Mouse (Mus musculus): ENCODE results near the gene Per1. TPM values are rescaled to one million over a fixed set of nuclear protein-coding genes. Genes with fewer than 3 reads are reported as not detected.

The Per1 gene
- polyA plus RNA-seq, 1 experiment from 2014 or later, result 9.1 TPM

DNA sequence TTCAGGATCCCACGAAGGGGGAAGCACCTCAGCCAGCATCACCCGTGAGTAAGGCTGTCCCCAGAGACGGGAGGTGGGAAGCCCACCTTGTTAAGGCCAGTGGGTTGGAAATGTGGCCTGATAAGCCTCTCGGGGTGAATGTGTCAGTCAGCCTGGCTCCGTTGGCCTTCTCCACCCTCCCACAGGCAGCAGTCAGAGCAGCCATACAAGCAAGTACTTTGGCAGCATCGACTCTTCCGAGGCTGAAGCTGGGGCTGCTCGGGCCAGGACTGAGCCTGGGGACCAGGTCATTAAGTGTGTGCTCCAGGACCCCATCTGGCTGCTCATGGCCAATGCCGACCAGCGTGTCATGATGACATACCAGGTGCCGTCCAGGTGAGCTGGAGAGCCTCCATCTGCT lies 12.7 kb downstream of the Per1 start:
- H3K27me3 ChIP-seq (ENCODE audit: control insufficient read depth, insufficient read depth, low read length), result no peaks in the 10 kb centered on the region
- H3K4me2 ChIP-seq (ENCODE audit: low read depth, severe bottlenecking), result no peak overlapping the region
- WGBS, result 90% methylated on average over 11 of the region's 11 CpGs
- no peak overlapping the region for H3K9ac ChIP-seq (ENCODE audit: low read length)
- H3K36me3 ChIP-seq (ENCODE audit: control insufficient read depth, insufficient read depth, low read length), result peaks cover 19% of the 10 kb centered on the region; the same call in 1 of the 2 replicates
- H3K27ac ChIP-seq (replicated peaks; ENCODE audit: low read depth, low read length), result no peak overlapping the region
- ATAC-seq (ENCODE audit: insufficient number of reproducible peaks, low FRiP score, low TSS enrichment, low read depth) (no peak), DNase-seq (ENCODE audit: low spot score) (no peak)
- H3K4me3 ChIP-seq (ENCODE audit: low read depth, low read length), result no peak overlapping the region
- H3K9me3 ChIP-seq (ENCODE audit: control insufficient read depth, low read length), result no peaks in the 10 kb centered on the region
- H3K4me1 ChIP-seq (ENCODE audit: control insufficient read depth, insufficient read depth, low read length), result 0 out of 2 replicates have a peak, but pooled peaks cover 3% of the 10 kb centered on the region

DNA sequence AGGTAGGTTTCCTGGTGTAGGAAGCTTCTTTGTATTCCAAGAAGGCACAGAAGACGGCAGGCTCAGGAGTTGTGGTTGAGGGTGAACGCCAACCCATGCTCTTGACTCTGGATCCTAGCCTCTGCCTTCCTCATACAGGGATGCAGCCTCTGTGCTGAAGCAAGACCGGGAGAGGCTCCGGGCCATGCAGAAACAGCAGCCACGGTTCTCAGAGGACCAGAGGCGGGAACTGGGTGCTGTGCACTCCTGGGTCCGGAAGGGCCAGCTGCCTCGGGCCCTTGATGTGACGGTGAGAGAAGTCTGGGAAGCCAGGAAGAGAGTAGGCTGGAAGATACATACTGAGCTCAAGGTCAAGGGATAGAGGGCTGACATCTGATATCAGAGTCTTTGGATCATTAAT lies 13.2 kb downstream of the Per1 start:
- 0 out of 2 replicates have a peak, but pooled peaks cover 3% of the 10 kb centered on the region for H3K4me1 ChIP-seq (ENCODE audit: control insufficient read depth, insufficient read depth, low read length)
- no peak overlapping the region for H3K4me2 ChIP-seq (ENCODE audit: low read depth, severe bottlenecking)
- DNase-seq (ENCODE audit: low spot score) (no peak), ATAC-seq (ENCODE audit: insufficient number of reproducible peaks, low FRiP score, low TSS enrichment, low read depth) (no peak)
- H3K9me3 ChIP-seq (ENCODE audit: control insufficient read depth, low read length), result no peaks in the 10 kb centered on the region
- H3K4me3 ChIP-seq (ENCODE audit: low read depth, low read length), result no peak overlapping the region
- H3K36me3 ChIP-seq (ENCODE audit: control insufficient read depth, insufficient read depth, low read length), result peaks cover 19% of the 10 kb centered on the region; the same call in 1 of the 2 replicates
- H3K9ac ChIP-seq (ENCODE audit: low read length), result no peak overlapping the region
- WGBS, result 92% methylated on average over 9 of the region's 9 CpGs
- no peak overlapping the region for H3K27ac ChIP-seq (replicated peaks; ENCODE audit: low read depth, low read length)
- no peaks in the 10 kb centered on the region for H3K27me3 ChIP-seq (ENCODE audit: control insufficient read depth, insufficient read depth, low read length)

DNA sequence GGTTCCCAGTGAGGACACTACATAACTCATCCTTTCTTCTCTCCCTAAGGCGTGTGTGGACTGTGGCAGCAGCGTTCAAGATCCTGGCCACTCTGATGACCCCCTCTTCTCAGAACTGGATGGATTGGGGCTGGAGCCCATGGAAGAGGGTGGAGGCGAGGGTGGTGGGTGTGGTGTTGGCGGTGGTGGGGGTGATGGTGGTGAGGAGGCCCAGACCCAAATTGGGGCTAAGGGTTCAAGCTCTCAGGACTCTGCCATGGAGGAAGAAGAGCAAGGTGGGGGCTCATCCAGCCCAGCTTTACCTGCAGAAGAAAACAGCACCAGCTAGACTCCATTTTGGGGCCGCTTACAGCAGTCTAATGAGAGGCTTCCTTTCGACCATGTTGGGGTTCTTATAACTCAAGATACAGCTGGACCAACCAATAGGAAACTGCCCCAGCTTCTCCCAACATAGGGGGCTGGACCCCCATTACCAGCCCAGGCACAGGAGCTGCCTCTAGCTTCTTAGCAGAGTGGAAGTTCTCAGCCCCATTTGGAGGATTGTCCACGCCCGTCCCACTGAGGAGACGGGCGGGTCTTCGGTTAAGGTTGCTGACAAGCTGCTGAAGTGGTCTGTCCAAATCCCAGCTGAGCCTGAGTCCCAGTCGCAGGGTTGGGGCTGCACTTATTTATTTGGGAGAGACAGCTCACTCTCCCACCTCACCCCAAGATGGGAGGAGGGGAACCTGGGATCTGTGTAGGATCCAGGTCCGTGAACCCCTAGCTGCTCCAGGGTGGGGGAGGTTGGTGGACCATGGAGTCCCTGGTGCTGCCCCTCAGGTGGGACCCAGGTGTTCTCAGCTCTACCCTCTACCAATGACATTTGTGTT lies 14.2 kb downstream of the Per1 start:
- DNase-seq (ENCODE audit: low spot score) (no peak), ATAC-seq (ENCODE audit: insufficient number of reproducible peaks, low FRiP score, low TSS enrichment, low read depth) (no peak)
- no peak overlapping the region for H3K4me2 ChIP-seq (ENCODE audit: low read depth, severe bottlenecking)
- H3K4me1 ChIP-seq (ENCODE audit: control insufficient read depth, insufficient read depth, low read length), result 0 out of 2 replicates have a peak, but pooled peaks cover 3% of the 10 kb centered on the region
- no peaks in the 10 kb centered on the region for H3K9me3 ChIP-seq (ENCODE audit: control insufficient read depth, low read length)
- no peaks in the 10 kb centered on the region for H3K27me3 ChIP-seq (ENCODE audit: control insufficient read depth, insufficient read depth, low read length)
- no peak overlapping the region for H3K27ac ChIP-seq (replicated peaks; ENCODE audit: low read depth, low read length)
- WGBS, result 80% methylated on average over 13 of the region's 13 CpGs
- peaks cover 10% of the 10 kb centered on the region; the same call in 1 of the 2 replicates for H3K36me3 ChIP-seq (ENCODE audit: control insufficient read depth, insufficient read depth, low read length)
- no peak overlapping the region for H3K9ac ChIP-seq (ENCODE audit: low read length)
- H3K4me3 ChIP-seq (ENCODE audit: low read depth, low read length), result no peak overlapping the region

DNA sequence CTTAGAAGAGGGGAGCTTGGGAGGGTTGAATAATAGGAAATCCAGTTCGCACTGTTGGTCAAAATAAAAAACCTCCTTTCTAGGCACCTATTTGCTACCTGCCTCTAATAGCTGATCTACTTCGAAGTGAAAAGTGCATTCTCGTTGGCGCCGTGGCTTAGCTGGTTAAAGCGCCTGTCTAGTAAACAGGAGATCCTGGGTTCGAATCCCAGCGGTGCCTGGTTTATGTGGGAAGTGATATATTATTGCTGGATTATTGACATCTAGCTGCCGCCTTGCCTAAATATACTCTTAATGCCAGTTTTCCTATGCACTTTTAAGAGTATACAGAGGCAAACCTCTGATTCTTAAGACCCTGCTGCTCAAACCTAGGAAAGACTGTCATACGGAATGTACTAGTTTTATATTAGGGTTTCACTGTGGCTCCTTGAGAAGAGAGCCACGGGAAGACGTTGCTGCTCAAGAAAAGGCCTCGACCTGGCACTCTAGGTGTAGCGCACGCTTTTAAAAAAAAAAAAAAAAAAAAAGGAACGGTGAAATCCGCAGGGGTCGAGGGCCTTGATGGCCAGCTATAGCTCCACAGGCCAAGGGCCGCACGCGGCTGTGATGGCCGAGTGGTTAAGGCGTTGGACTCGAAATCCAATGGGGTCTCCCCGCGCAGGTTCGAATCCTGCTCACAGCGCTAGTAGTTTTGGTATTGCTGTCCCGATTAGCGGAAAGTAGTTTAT lies 15.5 kb downstream of the Per1 start:
- 1% methylated on average over 30 of the region's 30 CpGs for WGBS
- DNase-seq (ENCODE audit: low spot score) (peak; percentile 100), ATAC-seq (ENCODE audit: insufficient number of reproducible peaks, low FRiP score, low TSS enrichment, low read depth) (peak; percentile 69)
- Histone ChIP-seq H3K9ac (ENCODE audit: low read length) (peak overlapping the region; percentile 41; the same call in 1 of the 2 replicates), H3K4me2 (ENCODE audit: low read depth, severe bottlenecking) (peak overlapping the region; percentile 51), H3K4me3 (ENCODE audit: low read depth, low read length) (peak overlapping the region; percentile 38), H3K27ac (replicated peaks; ENCODE audit: low read depth, low read length) (no peak overlapping the region), H3K4me1 (ENCODE audit: control insufficient read depth, insufficient read depth, low read length) (0 out of 2 replicates have a peak, but pooled peaks cover 3% of the 10 kb centered on the region), H3K27me3 (ENCODE audit: control insufficient read depth, insufficient read depth, low read length) (no peaks in the 10 kb centered on the region), H3K36me3 (ENCODE audit: control insufficient read depth, insufficient read depth, low read length) (peaks cover 5% of the 10 kb centered on the region; the same call in 1 of the 2 replicates), H3K9me3 (ENCODE audit: control insufficient read depth, low read length) (no peaks in the 10 kb centered on the region)

DNA sequence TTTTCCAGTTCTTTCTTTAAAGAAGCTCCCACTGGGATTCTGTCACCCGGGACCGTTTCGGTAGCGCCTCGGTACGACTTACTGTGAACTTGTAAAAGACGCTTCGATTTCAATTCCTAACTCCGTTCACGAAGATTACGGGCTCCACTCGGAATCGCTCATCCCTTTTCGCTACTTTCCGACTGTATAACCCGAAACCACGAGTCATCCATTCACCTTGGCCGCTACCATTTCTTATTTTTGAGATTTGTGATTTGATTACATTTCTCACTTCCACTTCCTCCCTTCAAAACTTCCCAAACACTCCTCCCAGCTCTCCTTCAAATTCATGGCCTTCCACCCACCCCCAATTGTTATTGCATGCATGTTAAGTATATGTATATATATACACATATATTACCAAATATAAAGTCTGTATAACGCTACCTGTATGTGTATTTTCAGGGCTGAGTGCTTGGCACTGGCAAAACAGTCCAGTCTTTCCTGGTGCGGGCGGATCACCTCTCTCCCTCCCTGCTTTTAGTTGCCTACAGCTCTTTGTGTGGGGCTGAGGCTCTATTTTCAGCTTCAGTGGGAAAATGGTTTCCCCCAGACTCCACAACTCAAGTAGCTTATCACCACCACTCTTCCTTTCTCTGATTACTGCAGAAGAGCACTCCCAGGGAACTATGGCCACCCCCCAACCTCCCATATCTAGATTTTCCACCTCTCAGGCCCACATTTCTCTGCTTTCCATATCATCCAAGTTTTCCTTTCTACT lies 16.2 kb downstream of the Per1 start:
- no peaks in the 10 kb centered on the region for H3K9me3 ChIP-seq (ENCODE audit: control insufficient read depth, low read length)
- WGBS, result 7% methylated on average over 21 of the region's 21 CpGs
- peak overlapping the region; percentile 38 for H3K4me3 ChIP-seq (ENCODE audit: low read depth, low read length)
- ATAC-seq (ENCODE audit: insufficient number of reproducible peaks, low FRiP score, low TSS enrichment, low read depth), result no peak
- H3K27me3 ChIP-seq (ENCODE audit: control insufficient read depth, insufficient read depth, low read length), result no peaks in the 10 kb centered on the region
- peak overlapping the region; percentile 41; the same call in 1 of the 2 replicates for H3K9ac ChIP-seq (ENCODE audit: low read length)
- peak overlapping the region; percentile 51 for H3K4me2 ChIP-seq (ENCODE audit: low read depth, severe bottlenecking)
- H3K36me3 ChIP-seq (ENCODE audit: control insufficient read depth, insufficient read depth, low read length), result no peaks in the 10 kb centered on the region; the same call in 1 of the 2 replicates
- no peak overlapping the region for H3K27ac ChIP-seq (replicated peaks; ENCODE audit: low read depth, low read length)
- peak; percentile 43 for DNase-seq (ENCODE audit: low spot score)
- H3K4me1 ChIP-seq (ENCODE audit: control insufficient read depth, insufficient read depth, low read length), result 0 out of 2 replicates have a peak, but pooled peaks cover 3% of the 10 kb centered on the region

DNA sequence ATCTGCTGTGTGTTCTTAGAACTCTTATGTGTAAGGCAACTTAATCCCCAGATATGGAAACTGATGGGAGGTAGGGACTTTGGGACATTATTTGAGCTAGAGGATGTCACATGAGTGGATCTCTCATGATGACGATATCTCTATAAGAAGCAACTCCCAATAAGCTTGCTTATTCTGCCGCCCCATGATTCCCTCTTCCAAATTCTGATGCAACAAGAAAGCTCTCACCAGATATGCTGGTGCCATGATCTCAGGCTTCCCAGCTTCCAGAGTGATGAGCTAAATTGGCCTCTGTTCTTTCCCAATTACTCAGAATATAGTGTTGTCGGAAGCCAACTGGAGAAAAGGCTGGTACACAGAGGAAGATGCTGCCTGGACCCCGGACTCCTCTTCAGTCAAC lies 16.8 kb downstream of the Per1 start:
- ATAC-seq (ENCODE audit: insufficient number of reproducible peaks, low FRiP score, low TSS enrichment, low read depth) (no peak), DNase-seq (ENCODE audit: low spot score) (no peak)
- Histone ChIP-seq H3K4me2 (ENCODE audit: low read depth, severe bottlenecking) (no peak overlapping the region; the same call in 1 of the 2 replicates), H3K4me1 (ENCODE audit: control insufficient read depth, insufficient read depth, low read length) (0 out of 2 replicates have a peak, but pooled peaks cover 3% of the 10 kb centered on the region), H3K27me3 (ENCODE audit: control insufficient read depth, insufficient read depth, low read length) (no peaks in the 10 kb centered on the region), H3K27ac (replicated peaks; ENCODE audit: low read depth, low read length) (no peak overlapping the region), H3K9me3 (ENCODE audit: control insufficient read depth, low read length) (no peaks in the 10 kb centered on the region), H3K9ac (ENCODE audit: low read length) (no peak overlapping the region), H3K36me3 (ENCODE audit: control insufficient read depth, insufficient read depth, low read length) (no peaks in the 10 kb centered on the region; the same call in 1 of the 2 replicates), H3K4me3 (ENCODE audit: low read depth, low read length) (peak overlapping the region; percentile 38; the same call in 1 of the 2 replicates)
- WGBS, result 61% methylated on average over 4 of the region's 4 CpGs

DNA sequence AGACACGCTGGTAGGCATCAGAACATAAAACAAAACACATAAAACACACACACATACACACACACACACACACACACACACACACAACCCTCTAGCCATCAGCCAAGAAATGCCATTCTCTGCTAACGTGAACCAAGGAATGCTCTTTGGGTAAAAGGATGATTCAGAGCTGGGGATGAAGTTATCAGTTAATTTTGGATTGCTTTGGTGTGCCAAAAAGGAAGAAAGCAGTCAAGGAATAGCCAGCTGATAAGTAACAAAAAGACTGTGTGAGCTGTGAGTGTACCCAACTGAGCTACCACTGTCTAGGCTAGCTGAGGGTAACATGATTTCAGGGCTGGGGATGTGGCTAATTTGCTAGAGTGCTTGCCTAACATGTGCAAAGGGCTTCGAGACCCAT lies 19.0 kb downstream of the Per1 start:
- no peak overlapping the region for H3K27ac ChIP-seq (replicated peaks; ENCODE audit: low read depth, low read length)
- ATAC-seq (ENCODE audit: insufficient number of reproducible peaks, low FRiP score, low TSS enrichment, low read depth) (no peak), DNase-seq (ENCODE audit: low spot score) (no peak)

DNA sequence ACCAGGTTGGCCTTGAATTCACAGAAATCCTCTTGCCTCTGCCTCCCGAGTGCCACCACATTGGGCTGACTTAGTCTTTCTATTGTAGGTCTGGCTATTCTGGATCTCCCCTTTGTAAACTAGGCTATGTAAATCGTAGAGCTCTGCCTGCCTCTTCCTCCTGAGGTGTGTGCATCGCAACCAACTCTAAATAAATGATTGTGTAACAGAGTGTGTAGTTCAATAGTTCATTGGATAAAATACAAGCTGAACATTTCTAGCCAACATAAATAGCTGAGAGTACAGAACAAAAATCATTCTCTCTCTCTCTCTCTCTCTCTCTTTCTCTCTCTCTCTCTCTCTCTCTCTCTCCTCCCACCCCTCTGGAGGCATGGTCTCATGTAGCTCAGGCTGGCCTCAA lies 19.6 kb downstream of the Per1 start:
- no peaks in the 10 kb centered on the region for H3K36me3 ChIP-seq (ENCODE audit: control insufficient read depth, insufficient read depth, low read length)
- H3K9me3 ChIP-seq (ENCODE audit: control insufficient read depth, low read length), result no peaks in the 10 kb centered on the region
- H3K27ac ChIP-seq (replicated peaks; ENCODE audit: low read depth, low read length), result no peak overlapping the region
- 84% methylated on average over 3 of the region's 3 CpGs for WGBS
- no peak for ATAC-seq (ENCODE audit: insufficient number of reproducible peaks, low FRiP score, low TSS enrichment, low read depth)
- no peak for DNase-seq (ENCODE audit: low spot score)
- H3K9ac ChIP-seq (ENCODE audit: low read length), result no peak overlapping the region
- H3K4me2 ChIP-seq (ENCODE audit: low read depth, severe bottlenecking), result no peak overlapping the region
- peaks cover 8% of the 10 kb centered on the region for H3K4me1 ChIP-seq (ENCODE audit: control insufficient read depth, insufficient read depth, low read length)
- H3K27me3 ChIP-seq (ENCODE audit: control insufficient read depth, insufficient read depth, low read length), result no peaks in the 10 kb centered on the region
- H3K4me3 ChIP-seq (ENCODE audit: low read depth, low read length), result no peak overlapping the region

More for the DNA sequence above, 19.0 kb downstream of the Per1 start:
- H3K4me2 ChIP-seq (ENCODE audit: low read depth, severe bottlenecking), result no peak overlapping the region
- H3K9ac ChIP-seq (ENCODE audit: low read length), result no peak overlapping the region
- no peak overlapping the region for H3K4me3 ChIP-seq (ENCODE audit: low read depth, low read length)
- H3K36me3 ChIP-seq (ENCODE audit: control insufficient read depth, insufficient read depth, low read length), result no peaks in the 10 kb centered on the region
- H3K4me1 ChIP-seq (ENCODE audit: control insufficient read depth, insufficient read depth, low read length), result peaks cover 4% of the 10 kb centered on the region
- no peaks in the 10 kb centered on the region for H3K9me3 ChIP-seq (ENCODE audit: control insufficient read depth, low read length)
- H3K27me3 ChIP-seq (ENCODE audit: control insufficient read depth, insufficient read depth, low read length), result no peaks in the 10 kb centered on the region
- WGBS, result 71% methylated on average over 3 of the region's 3 CpGs
